Mouse (Mus musculus) cortical plate, adult 2 months (tissue): ENCODE data around the gene Sufu. TPM values are rescaled to one million over a fixed set of nuclear protein-coding genes. Genes with fewer than 3 reads are reported as not detected.

Experiments used
- H3K27ac ChIP-seq: fragments of 200-500 bp; 2 replicates; pipeline ENCODE4 v1.5.1; 2012; ENCODE audit warnings: low read length, control low read depth, inconsistent platforms; ENCODE audit not compliant: insufficient read depth
- H3K4me1 ChIP-seq: fragments of 200-500 bp; 2 replicates; pipeline ENCODE4 v1.6.1; 2011; ENCODE audit warnings: low read length; ENCODE audit not compliant: control insufficient read depth, insufficient read depth
- H3K4me3 ChIP-seq: fragments of 200-500 bp; 2 replicates; pipeline ENCODE4 v1.5.1; 2011; ENCODE audit warnings: mild to moderate bottlenecking, low read length, control low read depth; ENCODE audit not compliant: insufficient read depth
- CTCF ChIP-seq: fragments of 200-500 bp; IDR thresholded peaks from 2 replicates; pipeline ENCODE4 v1.5.1; 2011; ENCODE audit warnings: mild to moderate bottlenecking, control low read depth, low read length; ENCODE audit not compliant: insufficient read depth; ENCODE audit errors: extremely low read depth
- POLR2A ChIP-seq: fragments of 200-500 bp; IDR thresholded peaks from 2 replicates; pipeline ENCODE4 v1.6.1; 2011; ENCODE audit warnings: mild to moderate bottlenecking, low read length, control low read depth; ENCODE audit not compliant: insufficient read depth; ENCODE audit errors: extremely low read depth
- polyA plus RNA-seq: library from polyadenylated mRNA; depleted of rRNA; stranded (reverse); fragments of >200 nt; gene quantifications from 2 replicates; pipeline ENCODE4 v1.2.3, GENCODE M21; 2012

Sufu gene
- polyA plus RNA-seq, 1 experiment: 9.5 TPM

DNA sequence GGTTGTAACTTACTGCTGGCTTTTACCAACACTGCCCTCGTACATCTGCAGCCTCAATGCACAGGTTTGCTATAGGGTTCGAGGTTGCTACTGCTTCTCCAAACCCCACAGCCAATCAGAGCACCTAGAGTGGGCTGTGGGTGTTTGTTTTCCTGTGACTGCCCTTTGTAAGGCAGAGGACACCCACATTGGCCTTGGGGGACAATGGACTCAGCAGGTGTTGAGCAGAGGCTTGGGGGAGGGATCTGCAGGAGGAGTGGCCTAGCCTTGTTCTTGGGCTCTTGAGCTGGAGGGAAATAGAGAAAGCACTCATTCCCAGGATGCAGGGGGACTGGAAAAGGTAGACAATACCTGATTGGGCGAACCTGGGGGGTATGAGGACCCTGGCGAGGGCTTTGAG, 38.3 kb upstream of the Sufu start:
- Histone ChIP-seq H3K4me3 (no peak overlapping the region), H3K4me1 (no peaks in the 10 kb centered on the region)

DNA sequence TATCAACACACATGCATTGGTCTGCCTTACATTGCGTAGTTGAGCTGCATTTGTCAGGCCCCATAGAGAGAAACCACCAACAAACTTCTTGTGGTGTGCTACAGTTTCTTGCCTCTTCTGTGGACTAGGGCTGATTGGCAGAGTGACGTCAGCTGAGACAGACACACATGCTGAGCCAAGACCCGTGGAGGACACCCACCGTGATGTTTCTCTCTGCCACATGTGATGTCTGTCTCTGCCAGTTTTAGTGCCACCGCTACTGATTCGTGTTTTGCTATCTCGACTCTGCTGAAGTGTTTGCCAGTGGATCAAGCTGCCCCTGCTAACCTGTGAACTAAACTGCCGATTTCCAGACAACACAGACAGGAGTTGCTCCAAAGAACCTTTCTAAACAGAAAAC, 34.6 kb upstream of the Sufu start:
- H3K27ac ChIP-seq: no peak overlapping the region
- TF ChIP-seq CTCF (no peak), POLR2A (no peak)
- H3K4me3 ChIP-seq: no peak overlapping the region
- H3K4me1 ChIP-seq: no peaks in the 10 kb centered on the region

More for the DNA sequence above, 38.3 kb upstream of the Sufu start:
- no peak for TF ChIP-seq CTCF
- no peak for TF ChIP-seq POLR2A
- H3K27ac ChIP-seq: no peak overlapping the region

DNA sequence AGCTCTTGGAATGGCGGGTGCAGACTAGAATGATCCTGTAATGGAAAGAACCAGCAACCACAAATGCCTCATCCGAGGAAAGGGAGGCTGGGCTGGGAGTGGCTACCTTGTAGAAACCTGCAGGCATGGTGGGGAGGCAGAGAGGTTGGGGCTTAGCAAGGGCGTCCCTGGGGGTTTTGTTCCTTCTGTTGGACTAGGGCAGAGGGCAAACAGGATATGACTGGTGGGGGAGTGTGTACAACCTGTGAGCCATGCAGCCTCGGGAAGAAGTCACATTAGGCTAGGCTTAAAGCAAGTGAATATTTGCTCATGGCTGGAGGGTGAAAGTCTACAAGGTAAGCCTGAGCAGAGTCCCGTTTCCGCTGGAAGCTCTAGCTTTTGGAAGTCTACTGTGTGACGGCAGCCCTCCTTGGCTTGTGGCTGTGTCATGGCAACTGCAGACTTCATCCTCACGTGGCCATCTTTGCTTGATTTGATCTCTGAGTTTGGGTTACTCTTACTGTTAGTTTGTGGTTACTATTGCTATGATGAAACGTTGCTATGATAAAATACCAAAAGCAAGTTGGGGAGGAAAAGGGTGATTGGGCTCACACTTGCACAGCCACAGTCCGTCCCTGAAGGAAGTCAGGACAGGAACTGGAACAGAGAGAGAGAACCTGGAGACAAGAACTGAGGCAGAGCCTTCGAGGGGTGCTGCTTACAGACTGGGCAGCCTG, 33.2 kb upstream of the Sufu start:
- TF ChIP-seq POLR2A (no peak), CTCF (no peak)
- Histone ChIP-seq H3K4me3 (no peak overlapping the region), H3K4me1 (no peaks in the 10 kb centered on the region)

DNA sequence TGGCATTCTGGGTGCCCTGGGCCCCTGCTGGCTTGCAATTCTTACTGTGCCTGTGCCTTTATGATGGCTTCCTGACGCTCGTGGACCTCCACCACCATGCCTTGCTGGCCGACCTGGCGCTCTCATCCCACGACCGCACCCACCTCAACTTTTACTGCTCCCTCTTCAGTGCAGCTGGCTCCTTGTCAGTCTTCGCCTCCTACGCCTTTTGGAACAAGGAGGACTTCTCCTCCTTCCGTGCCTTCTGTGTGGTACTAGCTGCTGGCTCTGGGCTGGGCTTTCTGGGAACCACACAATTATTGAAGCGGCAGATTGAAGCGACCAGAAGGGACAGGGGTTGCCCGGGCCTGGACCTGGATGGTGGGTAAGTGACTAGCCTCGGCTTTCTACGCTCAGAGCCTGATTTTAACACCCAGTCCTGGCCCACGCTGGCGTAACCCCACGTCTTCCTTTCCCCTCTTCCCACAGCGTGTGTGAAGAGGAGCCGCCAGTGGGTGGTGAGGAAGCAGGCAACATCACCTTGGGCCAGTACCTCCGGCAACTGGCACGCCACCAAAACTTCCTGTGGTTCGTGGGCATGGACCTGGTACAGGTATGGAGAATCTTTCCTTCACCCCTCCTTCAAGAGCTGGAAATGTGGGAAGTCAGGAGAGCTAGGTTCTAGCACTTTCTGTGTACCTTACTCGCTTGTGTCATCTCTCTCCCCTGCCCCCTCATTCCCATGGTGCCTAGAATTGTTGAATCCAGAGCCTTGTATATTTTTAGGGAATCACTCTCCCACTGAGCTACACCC, 28.7 kb upstream of the Sufu start:
- Histone ChIP-seq H3K27ac (peak overlapping the region; percentile 62), H3K4me3 (no peak overlapping the region), H3K4me1 (peaks cover 1% of the 10 kb centered on the region; the same call in 1 of the 2 replicates)
- TF ChIP-seq CTCF (no peak), POLR2A (no peak)

More for the DNA sequence above, 33.2 kb upstream of the Sufu start:
- H3K27ac ChIP-seq: no peak overlapping the region

DNA sequence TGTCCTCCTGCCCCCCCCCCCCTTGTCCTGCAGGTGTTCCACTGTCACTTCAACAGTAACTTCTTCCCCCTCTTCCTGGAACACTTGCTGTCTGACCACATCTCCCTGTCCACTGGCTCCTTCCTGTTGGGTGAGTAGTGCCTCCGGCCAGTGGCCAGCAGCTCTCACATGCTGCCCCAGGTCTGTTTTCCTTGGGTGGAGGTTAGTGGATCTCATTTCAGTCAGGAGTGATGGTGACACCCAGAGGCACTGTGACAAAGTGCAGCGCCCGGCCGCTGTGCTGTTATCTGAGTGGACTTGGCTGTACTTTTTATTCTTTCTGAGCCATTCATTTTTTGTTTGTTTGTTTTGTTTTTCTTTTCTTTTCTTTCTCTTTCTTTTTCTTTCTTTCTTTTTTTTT, 27.5 kb upstream of the Sufu start:
- Histone ChIP-seq H3K4me3 (no peak overlapping the region), H3K27ac (no peak overlapping the region), H3K4me1 (peaks cover 1% of the 10 kb centered on the region; the same call in 1 of the 2 replicates)
- TF ChIP-seq POLR2A (no peak), CTCF (peak; percentile 65)

DNA sequence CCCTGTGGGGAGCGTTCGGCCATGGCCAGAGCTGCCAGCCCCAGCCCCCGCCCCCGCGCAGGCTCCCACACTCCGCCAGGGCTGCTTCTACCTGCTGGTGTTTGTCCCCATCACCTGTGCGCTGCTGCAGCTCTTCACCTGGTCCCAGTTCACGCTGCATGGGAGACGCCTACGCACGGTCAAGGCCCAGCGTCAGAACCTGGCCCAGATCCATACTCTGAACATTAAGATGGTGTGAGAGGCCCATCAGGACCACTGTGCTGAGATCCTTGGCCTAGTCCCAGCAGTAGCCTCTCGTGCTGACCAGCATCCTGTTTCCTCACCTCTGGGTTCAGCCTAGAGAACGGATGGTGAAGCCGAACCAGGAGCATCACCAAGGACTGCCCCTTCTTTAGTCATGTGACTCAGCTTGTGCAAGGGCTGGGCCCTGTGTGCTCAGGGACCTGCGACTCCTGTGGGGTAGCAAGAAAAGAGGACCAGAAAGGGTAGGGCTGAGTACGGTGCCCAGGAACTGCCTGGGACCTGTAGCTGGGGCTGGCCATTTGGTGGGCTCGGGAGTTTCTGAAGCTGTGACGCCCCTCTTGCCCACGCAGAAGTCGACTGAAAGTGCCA, 22.1 kb upstream of the Sufu start:
- no peak overlapping the region for H3K4me3 ChIP-seq
- H3K4me1 ChIP-seq: peaks cover 2% of the 10 kb centered on the region; the same call in 1 of the 2 replicates
- no peak overlapping the region for H3K27ac ChIP-seq
- TF ChIP-seq CTCF: no peak
- no peak for TF ChIP-seq POLR2A

DNA sequence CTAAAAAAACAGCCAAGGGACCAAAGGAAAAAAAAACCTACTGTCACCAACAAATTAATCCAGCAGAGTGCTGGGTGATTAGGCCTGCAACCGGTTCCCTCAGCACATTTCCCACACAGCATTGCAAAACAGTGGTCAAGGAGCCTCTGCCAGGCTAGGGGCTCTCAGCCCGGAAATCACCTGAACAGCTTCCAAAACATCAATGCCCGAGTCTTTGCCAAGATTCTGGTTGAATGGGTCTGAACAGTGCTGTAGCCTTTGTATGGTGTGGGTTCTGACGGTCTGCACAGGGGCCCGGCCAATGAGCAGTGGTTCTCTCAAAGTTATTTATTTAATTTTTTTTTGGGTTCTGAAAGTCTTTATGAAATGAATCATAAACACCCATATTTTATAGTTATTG, 21.2 kb upstream of the Sufu start:
- H3K4me3 ChIP-seq: no peak overlapping the region
- peaks cover 2% of the 10 kb centered on the region; the same call in 1 of the 2 replicates for H3K4me1 ChIP-seq
- TF ChIP-seq CTCF: no peak
- H3K27ac ChIP-seq: no peak overlapping the region

DNA sequence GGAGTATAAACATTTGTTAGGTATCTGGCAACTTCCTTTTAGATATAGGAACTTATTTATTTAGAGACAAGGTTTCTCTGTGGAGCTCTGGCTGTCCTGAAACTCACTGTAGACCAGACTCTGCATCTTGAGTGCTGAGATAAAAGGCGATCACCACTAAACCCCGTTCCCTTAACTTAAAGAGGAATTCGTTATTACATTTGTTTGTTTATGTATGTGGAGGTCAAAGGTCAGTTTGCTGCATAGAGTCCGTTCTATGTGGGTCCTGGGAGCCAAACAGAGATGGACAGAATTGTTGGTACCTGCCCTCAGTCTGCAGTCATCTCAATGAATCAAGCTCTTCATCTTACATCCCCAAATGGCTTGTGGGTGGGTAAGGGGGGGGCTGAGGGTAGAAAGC, 20.8 kb upstream of the Sufu start:
- no peak overlapping the region for H3K27ac ChIP-seq
- peaks cover 2% of the 10 kb centered on the region; the same call in 1 of the 2 replicates for H3K4me1 ChIP-seq
- no peak for TF ChIP-seq CTCF
- 0 out of 2 replicates have a peak, but pooled peaks have one; percentile 7 for TF ChIP-seq POLR2A
- no peak overlapping the region for H3K4me3 ChIP-seq

DNA sequence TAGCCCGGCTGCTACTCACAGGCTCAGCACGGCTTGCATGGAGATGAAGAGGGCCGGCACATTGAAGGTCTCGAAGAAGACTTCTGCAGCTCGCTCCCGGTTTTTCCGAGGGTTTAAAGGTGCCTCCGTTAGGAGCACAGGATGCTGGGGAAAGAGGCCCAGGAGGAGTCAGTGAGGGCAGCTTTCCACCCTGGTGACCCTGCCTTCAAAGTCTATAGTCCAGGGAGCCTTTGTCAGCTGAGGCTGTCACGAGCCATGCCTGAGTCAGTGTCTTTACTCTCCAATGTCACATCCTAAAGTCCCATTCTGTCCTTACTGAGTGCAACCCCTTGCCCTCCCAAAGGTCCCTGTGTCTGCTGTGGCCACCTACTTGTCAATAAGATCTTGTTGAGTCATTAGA, 14.4 kb upstream of the Sufu start:
- no peak for TF ChIP-seq POLR2A
- TF ChIP-seq CTCF: no peak

More for the DNA sequence above, 14.4 kb upstream of the Sufu start:
- H3K4me1 ChIP-seq: no peaks in the 10 kb centered on the region
- no peak overlapping the region for H3K4me3 ChIP-seq
- H3K27ac ChIP-seq: no peak overlapping the region
